Mouse (Mus musculus) right cerebral cortex, adult 2 months (tissue): ENCODE measurements around the gene Arhgdig.
A peak's percentile ranks its signal among the peaks of the same experiment; 100 is the strongest.

Source experiments
- DNase-seq, 2 experiments: peaks; one replicate each; pipeline ENCODE4 v3.0.0; 2021 to 2022; ENCODE audit warnings: low spot score in 2 of 2

Arhgdig gene

GRCm38 (mm10) chr17:26207686-26208085 is at the start of gene Arhgdig:
Gene Arhgdig, minus strand, starts transcription at chr17:26207786.
- DNase-seq, result no peak

GRCm38 (mm10) chr17:26255313-26255712 is 47.7 kb upstream of the Arhgdig start:
- DNase-seq, result no peak

GRCm38 (mm10) chr17:26253399-26253798 is 45.8 kb upstream of the Arhgdig start:
- no peak for DNase-seq

- peak; percentile 97 to 98 for DNase-seq
Observed at GRCm38 (mm10) chr17:26252539-26253251, 45.1 kb upstream of the Arhgdig start, which contains the start of gene Luc7l. Gene Luc7l, plus strand, starts transcription at chr17:26252896.

GRCm38 (mm10) chr17:26251886-26252538 is 44.4 kb upstream of the Arhgdig start:
- DNase-seq, result no peak

- peak; percentile 90 to 94 for DNase-seq
Observed at GRCm38 (mm10) chr17:26244101-26244841, 36.7 kb upstream of the Arhgdig start, which contains the start of gene Fam234a. Gene Fam234a, minus strand, starts transcription at chr17:26244242.

GRCm38 (mm10) chr17:26243471-26244100 is 36.0 kb upstream of the Arhgdig start:
- peak in 1 of 2 experiments; percentile 55 for DNase-seq

- DNase-seq, result no peak
Observed at GRCm38 (mm10) chr17:26240990-26241389, 33.4 kb upstream of the Arhgdig start.

GRCm38 (mm10) chr17:26240120-26240790 is 32.7 kb upstream of the Arhgdig start:
- no peak for DNase-seq

GRCm38 (mm10) chr17:26239551-26239950 is 32.0 kb upstream of the Arhgdig start:
- DNase-seq, result no peak

GRCm38 (mm10) chr17:26237667-26238066 is 30.1 kb upstream of the Arhgdig start:
- no peak for DNase-seq

- DNase-seq, result no peak
Observed at GRCm38 (mm10) chr17:26235077-26235815, 27.7 kb upstream of the Arhgdig start.

GRCm38 (mm10) chr17:26234386-26234785 is 26.8 kb upstream of the Arhgdig start:
- no peak for DNase-seq

GRCm38 (mm10) chr17:26232863-26233262 is 25.3 kb upstream of the Arhgdig start:
- no peak for DNase-seq

- no peak for DNase-seq
Observed at GRCm38 (mm10) chr17:26231156-26231555, 23.6 kb upstream of the Arhgdig start.

GRCm38 (mm10) chr17:26229776-26230175 is 22.2 kb upstream of the Arhgdig start:
- no peak for DNase-seq

- no peak for DNase-seq
Observed at GRCm38 (mm10) chr17:26225150-26225549, 17.6 kb upstream of the Arhgdig start.

GRCm38 (mm10) chr17:26221508-26221907 is 13.9 kb upstream of the Arhgdig start:
- DNase-seq, result no peak

GRCm38 (mm10) chr17:26212681-26213080 is 5.1 kb upstream of the Arhgdig start:
- DNase-seq, result no peak

- DNase-seq, result no peak
Observed at GRCm38 (mm10) chr17:26212241-26212640, 4.7 kb upstream of the Arhgdig start.

- no peak for DNase-seq
Observed at GRCm38 (mm10) chr17:26206392-26206791, 1.2 kb downstream of the Arhgdig start.
